Mouse (Mus musculus) cerebellum, adult 2 months (tissue): ENCODE measurements around the gene Syne2.

ENCODE experiments used
- CTCF ChIP-seq: fragments of 200-500 bp; IDR thresholded peaks from 2 replicates; pipeline ENCODE4 v1.5.1; 2011; ENCODE audit warnings: low read depth, mild to moderate bottlenecking, control low read depth, low read length, moderate library complexity, borderline replicate concordance; ENCODE audit not compliant: insufficient read depth
- POLR2A ChIP-seq: fragments of 200-500 bp; IDR thresholded peaks from 2 replicates; pipeline ENCODE4 v1.6.1; 2011; ENCODE audit warnings: low read length, control low read depth, borderline replicate concordance; ENCODE audit not compliant: insufficient read depth

GRCm38 (mm10) chr12:76095117-76096035, 277.4 kb downstream of the Syne2 start:
- TF ChIP-seq CTCF = no peak
- no peak for TF ChIP-seq POLR2A
